9 mouse cellular contexts compared by ENCODE assay signal in the genomic region with DNA sequence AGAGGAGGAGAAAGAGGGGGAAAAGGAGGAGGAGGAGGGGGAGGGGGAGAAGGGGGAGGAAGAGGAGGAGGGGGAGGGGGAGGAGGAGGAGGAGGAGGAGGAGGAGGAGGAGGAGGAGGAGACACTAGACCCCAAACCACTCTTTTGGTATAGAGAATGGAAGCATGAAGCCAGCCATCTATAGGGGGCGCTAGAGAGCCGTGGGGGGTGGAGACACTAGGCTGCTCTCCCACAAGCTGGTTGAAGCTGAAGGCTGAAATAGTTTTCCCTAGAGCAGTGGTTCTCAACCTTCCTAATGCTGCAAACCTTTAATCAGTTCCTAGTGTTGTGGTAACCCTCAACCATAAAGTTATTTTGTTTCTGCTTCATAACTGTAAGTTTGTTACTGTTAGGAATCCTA.
A peak's percentile ranks its signal among the peaks of the same experiment; 100 is the strongest.
DNase-seq lines count a peak whose midpoint lies in the region; ATAC-seq lines count a peak whose summit lies in the region.
"Had no signal": no experiment of that assay in that cellular context is flagged by ENCODE, and none has a peak within 500 bp of the region (broad histone marks: within the 10 kb centered on the region; RNA-seq: fewer than 3 reads in every experiment).

No protein-coding gene starts in this region.

- WGBS in midbrain, embryonic 15.5 days: 19% methylated on average over 2 of the region's 2 CpGs

- H3K4me1 ChIP-seq in midbrain, embryonic 15.5 days: peaks cover 17% of the 10 kb centered on the region

- H3K9ac ChIP-seq in midbrain, embryonic 15.5 days: no peak overlapping the region
- H3K9ac ChIP-seq: neural tube, embryonic 13.5 days had no signal

- peak; percentile 33 to 67 for DNase-seq in heart, postnatal 10 days
- no peak for DNase-seq in heart, postnatal 25 days (ENCODE audit: low spot score)
- DNase-seq in 416B (ENCODE audit: low read depth) (peak; percentile 25), ZHBTc4 (ENCODE audit: low read depth, low spot score) (peak; percentile 78)
- DNase-seq in gastrocnemius, postnatal 14 days: peak; percentile 27
- peak; percentile 7 to 18 for DNase-seq in natural killer cell, adult 2 months (ENCODE audit: low spot score in 2 of 2)
- no peak for DNase-seq in T-cell, adult 2 months (ENCODE audit: low spot score)

- H3K27me3 ChIP-seq in midbrain, embryonic 15.5 days (replicated peaks): no peaks in the 10 kb centered on the region

- H3K27ac ChIP-seq in midbrain, embryonic 15.5 days: no peak overlapping the region
- H3K27ac ChIP-seq: neural tube, embryonic 13.5 days had no signal

- H3K4me2 ChIP-seq in midbrain, embryonic 15.5 days: no peak overlapping the region
- H3K4me2 ChIP-seq: neural tube, embryonic 13.5 days had no signal

- ATAC-seq in midbrain, embryonic 15.5 days (replicated peaks): no peak

- no peaks in the 10 kb centered on the region for H3K36me3 ChIP-seq in midbrain, embryonic 15.5 days (replicated peaks)
- H3K36me3 ChIP-seq: neural tube, embryonic 13.5 days had no signal

- H3K4me3 ChIP-seq in midbrain, embryonic 15.5 days: no peak overlapping the region
- H3K4me3 ChIP-seq: neural tube, embryonic 13.5 days had no signal

- intact Hi-C loops in heart, postnatal 10 days (cut with DNase I): no loop called here
- intact Hi-C loops in heart, postnatal 25 days (cut with DNase I): loop anchor here (5.0 kb wide), 1 partner anchor 116 kb away; no protein-coding TSS in a partner anchor
- intact Hi-C loops in gastrocnemius, postnatal 14 days (cut with DNase I; ENCODE audit: low total_unique reads): no loop called here

- H3K9me3 ChIP-seq in midbrain, embryonic 15.5 days: no peaks in the 10 kb centered on the region
- H3K9me3 ChIP-seq: neural tube, embryonic 13.5 days had no signal

Comparison
In these comparisons a context has a peak if more than half of its experiments do, and no peak if none do; other contexts are left out.
1. DNase-seq: peak in heart, postnatal 10 days (2 of 2), 416B (single experiment), ZHBTc4 (single experiment), gastrocnemius, postnatal 14 days (single experiment) and natural killer cell, adult 2 months (2 of 2); none in heart, postnatal 25 days (single experiment) and T-cell, adult 2 months (single experiment).